Mouse (Mus musculus) small intestine, adult 2 months (tissue): ENCODE measurements around the gene Smoc2. TPM values are rescaled to one million over a fixed set of nuclear protein-coding genes. Genes with fewer than 3 reads are reported as not detected.

Experiments
- H3K27ac ChIP-seq: fragments of 200-500 bp; 2 replicates; pipeline ENCODE4 v1.5.1; 2012; ENCODE audit warnings: low read depth, low read length, control low read depth, inconsistent platforms; ENCODE audit not compliant: insufficient read depth
- H3K27me3 ChIP-seq: fragments of 200-500 bp; 2 replicates; pipeline ENCODE4 v1.6.1; 2012; ENCODE audit warnings: mild to moderate bottlenecking, moderate library complexity, low read length, inconsistent platforms; ENCODE audit not compliant: control insufficient read depth, insufficient read depth
- H3K36me3 ChIP-seq: fragments of 200-500 bp; 2 replicates; pipeline ENCODE4 v1.6.1; 2012; ENCODE audit warnings: mild to moderate bottlenecking, low read length, control low read depth, inconsistent platforms; ENCODE audit not compliant: control insufficient read depth, insufficient read depth
- H3K4me1 ChIP-seq: fragments of 200-500 bp; 2 replicates; pipeline ENCODE4 v1.6.1; 2012; ENCODE audit warnings: low read length, inconsistent platforms, mixed read lengths; ENCODE audit not compliant: control insufficient read depth, insufficient read depth, insufficient read length
- H3K4me3 ChIP-seq: fragments of 200-500 bp; 2 replicates; pipeline ENCODE4 v1.5.1; 2012; ENCODE audit warnings: low read depth, mild to moderate bottlenecking, control low read depth, inconsistent platforms, low read length, moderate library complexity
- CTCF ChIP-seq: fragments of 200-500 bp; IDR thresholded peaks from 2 replicates; pipeline ENCODE4 v1.5.1; 2012; ENCODE audit warnings: low read depth, mild to moderate bottlenecking, control low read depth, inconsistent platforms, low read length, moderate library complexity, mixed read lengths; ENCODE audit not compliant: insufficient replicate concordance, insufficient read length; ENCODE audit errors: extremely low read depth
- POLR2A ChIP-seq: fragments of 200-500 bp; IDR thresholded peaks from 2 replicates; pipeline ENCODE4 v1.6.1; 2012; ENCODE audit warnings: low read depth, mild to moderate bottlenecking, control low read depth, inconsistent platforms, low read length, moderate library complexity
- WGBS: fragments of 180-500 bp; shearing (Covaris S2); methylation state at CpG from one replicate; pipeline ENCODE4 v1.1.7; 2018; 5-methylcytosine and 5-hydroxymethylcytosine counted together
- polyA plus RNA-seq: library from polyadenylated mRNA; depleted of rRNA; stranded (reverse); fragments of >200 nt; gene quantifications from 2 replicates; pipeline ENCODE4 v1.2.3, GENCODE M21; 2012

The Smoc2 gene
- polyA plus RNA-seq, 1 experiment: 43.5 TPM

DNA sequence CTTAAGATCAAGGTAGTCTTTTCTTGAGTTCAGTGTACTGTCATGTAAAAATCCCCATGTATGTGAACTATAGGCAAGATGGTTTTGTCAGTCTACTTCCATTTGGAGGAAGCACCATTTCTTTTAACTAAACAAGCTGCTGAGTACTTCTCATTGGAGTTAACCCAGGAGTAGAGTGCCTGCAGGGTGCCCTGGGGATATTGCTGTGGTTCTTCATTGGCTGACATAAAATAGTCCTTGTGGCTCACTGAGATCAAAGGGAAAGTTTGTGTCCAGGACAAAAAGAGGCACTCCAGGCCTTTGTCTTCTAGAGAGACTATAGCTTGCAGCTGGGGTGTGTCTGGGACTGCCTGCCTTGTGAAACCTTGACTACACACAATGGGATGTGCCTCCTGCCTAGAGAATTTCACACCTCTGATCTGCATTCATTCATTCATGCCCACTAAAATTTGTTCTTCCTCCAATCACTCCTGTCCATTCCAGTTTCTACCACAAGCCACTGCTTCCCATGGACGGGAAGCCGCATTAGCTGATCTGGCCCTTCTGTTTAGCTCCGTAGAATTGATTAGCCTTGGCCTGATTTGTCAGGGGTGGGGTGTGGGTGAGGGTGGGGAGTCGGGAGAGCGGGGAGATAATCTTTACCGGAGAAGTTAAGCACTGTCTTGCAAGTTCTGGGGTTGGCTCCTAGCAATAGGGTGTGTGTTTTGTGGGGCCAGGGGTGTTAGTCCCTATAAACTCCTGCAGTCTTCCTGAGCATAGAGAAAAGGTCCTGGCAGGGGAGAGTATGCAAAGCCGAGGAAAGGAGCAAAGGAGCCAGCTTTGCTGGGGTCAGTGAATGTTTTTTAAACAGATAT is 22.4 kb downstream of the Smoc2 start:
- WGBS: 55% methylated on average over 7 of the region's 7 CpGs
- Histone ChIP-seq H3K36me3 (no peaks in the 10 kb centered on the region), H3K4me3 (no peak overlapping the region), H3K4me1 (no peaks in the 10 kb centered on the region), H3K27me3 (no peaks in the 10 kb centered on the region), H3K27ac (no peak overlapping the region)
- no peak for TF ChIP-seq CTCF

GRCm38 (mm10) chr17:14302356-14302755 is 23.1 kb downstream of the Smoc2 start:
- no peak overlapping the region for H3K4me3 ChIP-seq
- H3K4me1 ChIP-seq: no peaks in the 10 kb centered on the region
- 68% methylated on average over 6 of the region's 6 CpGs for WGBS
- TF ChIP-seq POLR2A (no peak), CTCF (0 out of 2 replicates have a peak, but pooled peaks have one; percentile 10)
- H3K27ac ChIP-seq: no peak overlapping the region
- no peaks in the 10 kb centered on the region for H3K27me3 ChIP-seq
- H3K36me3 ChIP-seq: no peaks in the 10 kb centered on the region

GRCm38 (mm10) chr17:14303722-14304121 is 24.4 kb downstream of the Smoc2 start:
- TF ChIP-seq POLR2A (no peak), CTCF (no peak)
- Histone ChIP-seq H3K27ac (no peak overlapping the region), H3K4me1 (no peaks in the 10 kb centered on the region), H3K36me3 (no peaks in the 10 kb centered on the region), H3K4me3 (no peak overlapping the region), H3K27me3 (no peaks in the 10 kb centered on the region)
- WGBS: 96% methylated on average over 6 of the region's 6 CpGs

DNA sequence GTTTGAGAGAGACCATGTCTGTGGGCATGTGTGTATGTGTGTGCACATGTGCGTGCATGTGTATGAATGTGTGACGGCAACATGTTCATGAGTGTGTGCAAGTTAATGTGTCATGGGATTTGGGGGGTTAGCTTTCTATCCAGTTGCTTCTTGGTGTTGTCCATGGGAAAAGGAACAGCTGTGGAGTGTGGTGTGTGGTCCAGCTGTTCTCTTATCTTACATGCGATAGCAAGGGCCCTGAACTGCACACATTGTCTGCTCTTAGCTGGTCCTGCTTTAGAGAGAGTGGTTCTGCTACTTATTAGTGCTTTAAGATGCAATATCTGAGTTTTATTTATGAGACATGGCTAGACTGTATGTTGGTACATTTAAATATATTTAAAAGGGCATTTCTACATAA is 30.6 kb downstream of the Smoc2 start:
- 73% methylated on average over 3 of the region's 3 CpGs for WGBS
- H3K4me3 ChIP-seq: no peak overlapping the region
- no peaks in the 10 kb centered on the region for H3K36me3 ChIP-seq
- no peak overlapping the region for H3K27ac ChIP-seq
- H3K27me3 ChIP-seq: no peaks in the 10 kb centered on the region
- TF ChIP-seq CTCF: no peak
- no peak for TF ChIP-seq POLR2A
- H3K4me1 ChIP-seq: no peaks in the 10 kb centered on the region

DNA sequence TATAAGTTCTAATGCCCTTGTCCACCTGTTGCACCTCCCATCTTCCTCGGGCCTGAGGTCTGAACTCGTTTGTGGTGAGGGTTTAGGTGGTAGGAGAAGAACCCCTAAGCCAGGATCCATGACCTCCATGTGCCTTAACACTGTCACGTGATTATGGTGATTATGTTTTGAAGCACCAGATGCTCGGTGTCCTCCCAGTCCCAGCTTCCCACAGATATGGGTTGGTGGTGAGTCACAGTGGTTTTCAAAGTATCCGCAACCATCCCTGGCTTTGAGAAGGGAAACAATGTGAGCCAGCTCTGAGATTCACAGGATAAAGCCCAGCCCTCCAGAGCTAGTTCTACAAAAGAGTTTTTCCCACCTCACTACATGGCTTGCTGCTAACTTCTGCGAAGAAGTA is 33.1 kb downstream of the Smoc2 start:
- TF ChIP-seq CTCF (no peak), POLR2A (no peak)
- no peaks in the 10 kb centered on the region for H3K27me3 ChIP-seq
- no peaks in the 10 kb centered on the region for H3K4me1 ChIP-seq
- no peak overlapping the region for H3K4me3 ChIP-seq
- H3K36me3 ChIP-seq: no peaks in the 10 kb centered on the region
- WGBS: 65% methylated on average over 6 of the region's 6 CpGs
- no peak overlapping the region for H3K27ac ChIP-seq

- 68% methylated on average over 1 of the region's 1 CpGs for WGBS
- Histone ChIP-seq H3K27ac (no peak overlapping the region), H3K4me1 (no peaks in the 10 kb centered on the region), H3K36me3 (no peaks in the 10 kb centered on the region), H3K27me3 (no peaks in the 10 kb centered on the region), H3K4me3 (no peak overlapping the region)
- TF ChIP-seq POLR2A (no peak), CTCF (no peak)
Observed at GRCm38 (mm10) chr17:14314308-14314707, 35.0 kb downstream of the Smoc2 start.

DNA sequence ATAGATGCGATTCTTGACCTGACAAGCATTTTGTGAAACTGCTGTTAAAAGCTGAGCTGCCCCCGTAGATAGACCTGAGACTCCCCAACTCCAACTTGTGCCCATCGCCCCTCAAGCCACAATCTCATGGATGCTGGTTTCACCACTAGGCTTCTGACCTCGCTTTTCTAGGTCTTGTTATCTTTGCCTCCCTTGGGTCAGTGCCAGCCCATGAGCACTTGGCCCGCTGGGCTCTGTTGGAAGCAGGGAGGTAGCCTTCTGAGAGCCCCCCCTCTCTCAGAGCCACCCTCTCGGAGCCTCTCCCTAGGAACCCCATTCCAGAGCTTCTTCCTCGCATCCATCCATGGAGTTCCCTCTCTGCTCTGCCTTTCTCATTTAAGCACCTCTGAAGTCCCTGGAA is 37.2 kb downstream of the Smoc2 start:
- no peaks in the 10 kb centered on the region for H3K27me3 ChIP-seq
- H3K36me3 ChIP-seq: no peaks in the 10 kb centered on the region
- no peak overlapping the region for H3K27ac ChIP-seq
- TF ChIP-seq POLR2A (no peak), CTCF (no peak)
- H3K4me3 ChIP-seq: no peak overlapping the region
- H3K4me1 ChIP-seq: no peaks in the 10 kb centered on the region
- 64% methylated on average over 7 of the region's 7 CpGs for WGBS
